Mouse (Mus musculus): ENCODE results near the gene Cyfip1. TPM values are rescaled to one million over a fixed set of nuclear protein-coding genes. Genes with fewer than 3 reads are reported as not detected.

The Cyfip1 gene
- 38.3 and 39.6 TPM in 2 replicates for polyA plus RNA-seq (2012; rRNA removed)

DNA sequence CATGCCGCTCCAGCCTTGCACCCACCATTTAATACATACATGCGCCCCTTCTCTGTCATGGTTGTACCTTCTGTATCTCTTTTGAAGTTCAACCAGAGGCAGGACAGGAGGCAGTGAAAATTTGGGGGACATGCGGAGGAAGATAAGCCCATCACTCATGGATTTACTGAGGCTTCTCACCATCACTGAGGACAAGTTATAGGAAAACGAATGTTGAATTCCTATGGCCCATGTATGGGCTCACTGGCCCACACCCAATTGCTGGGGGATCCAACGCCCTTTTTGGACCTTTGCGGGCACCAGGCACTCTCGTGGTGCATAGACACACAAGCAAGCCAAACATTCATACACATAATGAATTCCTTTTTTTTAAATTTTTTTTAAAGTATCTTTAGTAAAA is at the start of gene Cyfip1:
Cyfip1 (plus strand) TSS at position 301 of the 400 bp plus-strand sequence.
- TF ChIP-seq POLR2A (IDR thresholded peaks at IDR 0.05; ENCODE audit: borderline replicate concordance, extremely low read depth, insufficient read depth, insufficient read length, poor library complexity, severe bottlenecking): no peak
- TF ChIP-seq CTCF (IDR thresholded peaks at IDR 0.05; ENCODE audit: borderline replicate concordance, extremely low read depth, insufficient read depth, insufficient read length): no peak
- DNase-seq (ENCODE audit: low read depth): no peak

DNA sequence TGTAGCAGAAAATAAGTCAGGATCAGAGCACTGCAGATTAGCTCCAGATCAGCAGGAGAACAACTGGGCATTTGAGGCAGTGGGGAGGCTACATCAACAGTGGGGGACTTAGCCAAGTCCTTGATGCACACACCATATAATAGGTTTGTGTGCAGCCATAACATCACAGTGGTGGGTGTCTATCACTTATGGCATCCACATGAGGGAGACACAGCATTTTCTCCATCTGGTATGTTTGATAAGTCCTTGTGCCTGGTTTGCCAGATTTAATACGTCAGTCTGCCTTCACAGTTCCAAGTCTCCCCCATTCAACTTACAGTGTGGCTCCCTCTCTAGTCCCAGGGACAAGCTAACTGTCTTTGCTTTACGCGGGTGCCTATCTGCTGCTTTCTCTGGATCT is 49.3 kb upstream of the Cyfip1 start:
- peak; percentile 69 for DNase-seq (ENCODE audit: low read depth)
- TF ChIP-seq CTCF (IDR thresholded peaks at IDR 0.05; ENCODE audit: borderline replicate concordance, extremely low read depth, insufficient read depth, insufficient read length): no peak
- no peak for TF ChIP-seq POLR2A (IDR thresholded peaks at IDR 0.05; ENCODE audit: borderline replicate concordance, extremely low read depth, insufficient read depth, insufficient read length, poor library complexity, severe bottlenecking)

DNA sequence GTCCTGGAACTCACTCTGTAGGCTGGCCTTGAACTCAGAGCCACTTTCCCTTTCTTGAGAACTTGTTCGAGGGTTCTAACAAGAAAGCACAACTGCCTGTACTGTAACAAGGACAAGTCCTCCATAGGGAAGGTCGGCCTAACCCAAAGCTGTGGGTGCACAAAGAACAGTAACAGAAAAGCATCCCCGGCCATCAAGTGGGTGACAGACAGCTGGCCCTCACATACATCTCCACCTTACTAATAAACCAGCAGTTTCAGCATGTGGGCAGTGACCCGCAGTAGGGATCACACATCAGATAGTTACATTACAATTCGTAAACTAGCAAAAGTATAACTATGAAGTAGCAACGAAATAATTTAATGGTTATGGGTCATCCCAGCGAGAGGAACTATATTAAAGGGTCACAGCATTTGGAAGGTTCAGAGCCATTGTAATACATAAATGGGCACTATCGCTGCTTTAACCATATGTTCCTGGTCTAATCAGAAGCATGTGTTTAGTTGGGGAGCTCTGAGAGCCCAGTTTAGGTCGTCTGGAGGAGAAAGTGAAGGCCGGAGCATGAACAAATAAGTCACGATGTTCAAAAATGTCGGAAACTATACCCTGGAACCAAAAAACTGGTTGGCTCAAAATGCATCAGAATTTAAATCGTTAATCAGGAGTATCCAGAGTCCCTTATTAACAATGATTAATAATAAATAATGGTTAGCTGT is 48.2 kb upstream of the Cyfip1 start:
- peak; percentile 19 for DNase-seq (ENCODE audit: low read depth)
- no peak for TF ChIP-seq POLR2A (IDR thresholded peaks at IDR 0.05; ENCODE audit: borderline replicate concordance, extremely low read depth, insufficient read depth, insufficient read length, poor library complexity, severe bottlenecking)
- no peak for TF ChIP-seq CTCF (IDR thresholded peaks at IDR 0.05; ENCODE audit: borderline replicate concordance, extremely low read depth, insufficient read depth, insufficient read length)

DNA sequence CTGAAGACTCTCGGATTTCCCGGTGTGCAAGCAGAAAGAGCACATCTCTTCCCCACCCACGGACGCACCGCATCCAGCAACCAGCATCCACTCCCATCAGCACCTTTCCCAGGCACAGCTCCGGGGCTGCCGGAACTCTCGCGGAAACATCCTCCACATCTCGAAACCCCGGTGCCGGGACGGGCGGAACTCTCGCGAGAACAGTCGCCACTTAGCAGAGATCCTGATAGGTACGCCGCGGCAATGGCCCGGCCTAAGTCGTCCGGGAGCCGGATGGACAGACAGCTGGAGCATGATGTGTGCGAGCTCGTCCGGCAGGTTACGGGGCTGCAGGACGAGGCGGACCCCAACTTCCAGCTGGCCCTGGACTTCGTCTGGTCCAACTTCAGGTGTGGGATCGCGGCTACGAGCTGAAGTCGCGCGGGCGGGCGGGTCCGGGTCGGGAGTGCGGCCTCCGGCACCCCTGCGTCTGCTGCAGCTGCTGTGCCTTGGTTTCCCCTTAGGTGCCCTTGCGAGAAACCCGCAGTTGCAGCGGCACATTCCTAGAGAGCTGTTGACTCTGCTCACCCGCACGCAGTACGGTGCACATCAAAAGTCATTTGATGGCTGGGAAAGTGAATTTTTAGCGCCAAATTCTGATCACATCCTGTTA is 47.5 kb upstream of the Cyfip1 start, which contains the start of gene Tubgcp5:
Tubgcp5 (plus strand) TSS at position 203 of the 652 bp plus-strand sequence.
- peak; percentile 99 for DNase-seq (ENCODE audit: low read depth)
- TF ChIP-seq CTCF (IDR thresholded peaks at IDR 0.05; ENCODE audit: borderline replicate concordance, extremely low read depth, insufficient read depth, insufficient read length): no peak
- TF ChIP-seq POLR2A (IDR thresholded peaks at IDR 0.05; ENCODE audit: borderline replicate concordance, extremely low read depth, insufficient read depth, insufficient read length, poor library complexity, severe bottlenecking): peak; percentile 95; the same call in 1 of the 2 replicates

DNA sequence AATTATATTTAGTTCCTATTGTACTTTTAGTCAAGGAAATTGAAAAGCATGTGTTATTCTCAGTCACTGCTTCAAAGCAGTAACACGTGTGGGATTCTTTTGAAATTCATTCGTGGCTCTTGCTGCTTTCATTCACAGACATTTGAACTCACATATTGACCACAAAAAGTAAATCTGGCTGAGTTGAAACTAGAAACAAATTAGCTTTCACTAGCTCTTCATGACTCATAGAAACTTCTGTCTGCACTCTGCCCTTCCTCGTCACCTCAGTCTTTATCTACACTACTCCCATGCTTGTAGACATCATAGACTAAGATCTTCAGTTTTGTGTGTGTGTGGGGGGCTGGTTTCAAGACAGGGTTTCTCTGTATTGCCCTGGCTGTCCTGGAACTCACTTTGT is 41.6 kb upstream of the Cyfip1 start:
- no peak for DNase-seq (ENCODE audit: low read depth)
- TF ChIP-seq POLR2A (IDR thresholded peaks at IDR 0.05; ENCODE audit: borderline replicate concordance, extremely low read depth, insufficient read depth, insufficient read length, poor library complexity, severe bottlenecking) (no peak), CTCF (IDR thresholded peaks at IDR 0.05; ENCODE audit: borderline replicate concordance, extremely low read depth, insufficient read depth, insufficient read length) (no peak)

DNA sequence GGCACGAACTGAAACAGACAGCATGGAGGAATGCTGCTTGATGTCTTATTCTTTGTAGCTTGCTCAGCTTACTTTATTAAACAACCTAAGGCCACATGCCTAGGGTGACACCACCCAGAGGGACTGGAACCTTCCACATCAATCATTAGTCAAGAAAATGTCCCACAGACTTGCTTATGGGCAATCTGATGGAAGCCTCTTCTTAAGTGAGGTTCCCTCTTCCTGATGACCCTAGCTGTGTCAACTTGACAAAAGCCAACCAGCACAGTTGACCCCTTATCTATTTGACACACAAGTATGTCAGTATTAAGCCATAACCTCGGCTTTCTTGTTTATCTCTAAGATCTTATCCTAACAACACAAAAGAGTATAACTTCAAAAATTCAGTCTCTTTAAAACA is 31.6 kb upstream of the Cyfip1 start:
- no peak for DNase-seq (ENCODE audit: low read depth)
- TF ChIP-seq POLR2A (IDR thresholded peaks at IDR 0.05; ENCODE audit: borderline replicate concordance, extremely low read depth, insufficient read depth, insufficient read length, poor library complexity, severe bottlenecking) (no peak), CTCF (IDR thresholded peaks at IDR 0.05; ENCODE audit: borderline replicate concordance, extremely low read depth, insufficient read depth, insufficient read length) (no peak)

DNA sequence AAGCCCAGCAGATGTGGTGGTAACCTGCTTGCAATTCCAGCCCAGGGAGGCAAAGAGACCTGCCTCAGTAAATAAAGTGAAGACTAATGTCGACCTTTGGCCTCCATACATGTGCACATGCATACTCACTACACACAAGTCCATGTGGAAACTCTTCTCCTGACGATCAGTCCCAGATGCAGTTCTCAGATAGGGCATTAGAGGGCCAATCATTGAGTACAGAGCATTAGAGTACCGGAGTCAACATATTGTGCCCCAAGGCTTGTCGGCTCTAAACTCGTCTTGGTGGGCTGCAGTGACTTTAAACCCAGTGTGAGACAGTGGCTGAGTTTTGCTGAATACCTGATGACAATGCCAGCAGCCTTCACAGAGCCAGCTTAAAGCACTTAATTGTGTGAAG is 17.1 kb upstream of the Cyfip1 start:
- DNase-seq (ENCODE audit: low read depth): no peak
- no peak for TF ChIP-seq POLR2A (IDR thresholded peaks at IDR 0.05; ENCODE audit: borderline replicate concordance, extremely low read depth, insufficient read depth, insufficient read length, poor library complexity, severe bottlenecking)
- peak; percentile 16; the same call in 1 of the 2 replicates for TF ChIP-seq CTCF (IDR thresholded peaks at IDR 0.05; ENCODE audit: borderline replicate concordance, extremely low read depth, insufficient read depth, insufficient read length)

DNA sequence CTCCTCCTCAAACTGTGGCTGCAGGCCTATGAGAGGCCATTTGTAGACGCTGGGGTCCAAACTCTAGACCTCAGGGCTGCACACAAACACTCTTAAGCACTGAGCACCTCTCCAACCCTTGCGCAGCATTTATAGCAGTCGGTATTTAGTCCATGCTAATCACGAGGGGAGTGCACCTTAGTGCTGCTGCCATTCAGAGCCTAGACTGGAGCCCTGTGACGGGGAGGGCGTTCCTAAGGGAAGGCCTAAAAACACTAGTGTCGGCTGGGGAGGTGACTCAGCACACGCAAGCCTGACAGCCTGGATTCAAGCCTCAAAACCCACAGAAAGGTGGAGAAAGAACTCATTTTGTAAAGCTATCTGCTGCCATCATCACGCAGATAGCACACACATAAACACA is 14.0 kb upstream of the Cyfip1 start:
- DNase-seq (ENCODE audit: low read depth): no peak
- no peak for TF ChIP-seq CTCF (IDR thresholded peaks at IDR 0.05; ENCODE audit: borderline replicate concordance, extremely low read depth, insufficient read depth, insufficient read length)
- TF ChIP-seq POLR2A (IDR thresholded peaks at IDR 0.05; ENCODE audit: borderline replicate concordance, extremely low read depth, insufficient read depth, insufficient read length, poor library complexity, severe bottlenecking): no peak

DNA sequence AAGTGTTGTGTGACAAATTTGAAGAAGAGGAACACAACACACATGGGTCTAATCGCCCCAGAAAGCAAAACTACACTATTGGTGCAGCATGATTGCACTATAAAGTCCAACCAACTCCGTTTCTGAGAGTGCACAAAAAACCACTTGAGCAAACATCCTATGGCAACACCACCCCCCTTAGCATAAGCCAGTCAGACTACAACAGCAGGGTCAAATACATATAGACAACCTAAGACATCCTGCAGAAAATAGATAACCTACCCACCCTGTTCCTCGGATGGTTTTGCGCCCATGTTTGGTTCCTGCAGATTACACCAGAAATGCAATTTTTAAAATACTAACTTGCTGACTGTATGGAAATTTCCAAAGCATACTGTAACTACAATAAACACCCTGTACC is 4.7 kb upstream of the Cyfip1 start:
- TF ChIP-seq CTCF (IDR thresholded peaks at IDR 0.05; ENCODE audit: borderline replicate concordance, extremely low read depth, insufficient read depth, insufficient read length) (no peak), POLR2A (IDR thresholded peaks at IDR 0.05; ENCODE audit: borderline replicate concordance, extremely low read depth, insufficient read depth, insufficient read length, poor library complexity, severe bottlenecking) (no peak)
- DNase-seq (ENCODE audit: low read depth): no peak

DNA sequence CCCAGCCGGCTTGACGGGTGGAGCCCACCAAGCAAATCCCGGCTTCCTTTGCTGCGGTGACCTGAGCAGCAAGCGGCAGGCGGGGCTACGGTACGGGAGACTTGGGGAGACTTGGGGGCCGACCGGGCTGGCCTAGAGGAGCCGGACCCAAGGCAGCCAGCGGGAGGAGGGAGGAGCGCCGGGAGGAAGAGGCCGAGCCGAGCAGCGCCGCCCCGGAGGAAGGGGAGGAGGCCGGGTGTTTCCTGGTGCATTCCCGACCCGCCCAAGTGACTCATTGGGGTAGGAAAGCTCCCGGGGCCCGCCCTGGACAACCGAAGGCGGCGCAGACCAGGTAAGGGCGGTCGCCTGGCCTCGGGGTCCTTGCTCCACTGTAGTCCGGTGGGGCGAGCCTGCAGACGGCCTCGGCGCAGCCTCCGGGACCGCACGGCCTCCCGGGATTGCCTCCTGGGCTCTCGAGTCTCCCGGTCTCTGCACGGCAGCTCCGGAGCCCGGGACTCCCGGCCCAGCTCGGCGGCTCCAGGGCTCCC is 495 bp downstream of the Cyfip1 start:
- peak; percentile 40; the same call in 1 of the 2 replicates for TF ChIP-seq POLR2A (IDR thresholded peaks at IDR 0.05; ENCODE audit: borderline replicate concordance, extremely low read depth, insufficient read depth, insufficient read length, poor library complexity, severe bottlenecking)
- no peak for TF ChIP-seq CTCF (IDR thresholded peaks at IDR 0.05; ENCODE audit: borderline replicate concordance, extremely low read depth, insufficient read depth, insufficient read length)
- DNase-seq (ENCODE audit: low read depth): peak; percentile 93

DNA sequence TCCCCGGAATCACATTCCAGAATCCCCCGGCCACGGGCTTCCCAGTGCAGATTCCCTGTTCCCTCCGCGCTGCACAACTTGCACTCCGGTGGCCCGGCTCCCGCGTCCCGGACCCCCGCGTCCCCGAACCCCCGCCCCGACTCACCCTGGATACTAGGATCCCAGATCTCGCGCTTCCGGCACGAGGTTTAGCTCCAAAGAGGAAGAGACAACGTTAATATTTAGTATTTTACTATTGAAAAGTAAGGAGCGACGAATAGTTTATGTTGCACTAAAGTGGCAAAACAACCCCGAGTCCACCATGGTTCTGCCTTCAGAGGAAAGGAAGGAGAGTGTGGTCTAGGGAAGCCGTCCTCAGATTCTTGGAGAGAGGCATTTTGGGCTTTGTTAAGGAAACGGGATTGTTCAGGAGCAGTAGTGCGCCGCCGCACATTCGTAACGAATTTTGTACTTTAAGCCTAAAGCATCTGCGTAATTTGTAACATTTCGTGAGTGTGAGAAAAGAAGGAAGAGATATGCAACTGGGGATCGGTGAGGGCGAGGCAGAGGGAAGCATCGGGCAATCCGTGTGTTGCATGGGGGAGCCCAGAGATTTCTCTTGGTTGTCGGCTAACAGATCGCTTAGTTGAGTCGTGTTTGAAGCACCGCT is 1.1 kb downstream of the Cyfip1 start:
- TF ChIP-seq CTCF (IDR thresholded peaks at IDR 0.05; ENCODE audit: borderline replicate concordance, extremely low read depth, insufficient read depth, insufficient read length): no peak
- 0 out of 2 replicates have a peak, but pooled peaks have one; percentile 9 for TF ChIP-seq POLR2A (IDR thresholded peaks at IDR 0.05; ENCODE audit: borderline replicate concordance, extremely low read depth, insufficient read depth, insufficient read length, poor library complexity, severe bottlenecking)
- DNase-seq (ENCODE audit: low read depth): peak; percentile 66
